Comparison of ENCODE assay signal across 8 mouse cellular contexts in genomic region chr4:153417926-153418325, GRCm38 (mm10).
A peak's percentile ranks its signal among the peaks of the same experiment; 100 is the strongest.
DNase-seq lines count a peak whose midpoint lies in the region; ATAC-seq and TF ChIP-seq lines count a peak whose summit lies in the region.

No protein-coding gene starts in this region.

- no peaks in the 10 kb centered on the region for H3K36me3 ChIP-seq in embryonic facial prominence, embryonic 13.5 days
- no peaks in the 10 kb centered on the region for H3K36me3 ChIP-seq in hindbrain, embryonic 11.5 days (ENCODE audit: control insufficient read depth, insufficient read depth, low read length)
- no peaks in the 10 kb centered on the region for H3K36me3 ChIP-seq in limb, embryonic 12.5 days

- peaks cover 11% of the 10 kb centered on the region for H3K4me1 ChIP-seq in embryonic facial prominence, embryonic 13.5 days
- H3K4me1 ChIP-seq in hindbrain, embryonic 11.5 days (replicated peaks; ENCODE audit: control insufficient read depth, insufficient read depth, low read length) = peaks cover 5% of the 10 kb centered on the region; the same call in 1 of the 2 replicates
- H3K4me1 ChIP-seq in limb, embryonic 12.5 days (replicated peaks) = peaks cover 26% of the 10 kb centered on the region

- peak; percentile 22 for DNase-seq in gastrocnemius, adult 2 months
- no peak for DNase-seq in gastrocnemius, postnatal 36 days
- DNase-seq in adrenal gland, adult 18-20 months (ENCODE audit: low spot score in 2 of 2) = peak; percentile 25 to 55
- peak; percentile 66 for DNase-seq in hindbrain, embryonic 11.5 days (ENCODE audit: low spot score)
- peak; percentile 73 for DNase-seq in retina, embryonic 14.5 days (ENCODE audit: low spot score)
- DNase-seq in B cell, adult 2 months = no peak

- H3K9ac ChIP-seq in embryonic facial prominence, embryonic 13.5 days = no peak overlapping the region
- H3K9ac ChIP-seq in hindbrain, embryonic 11.5 days (ENCODE audit: low read depth, low read length) = no peak overlapping the region
- no peak overlapping the region for H3K9ac ChIP-seq in limb, embryonic 12.5 days (replicated peaks)

- peak; percentile 12; the same call in 1 of the 2 replicates for TF ChIP-seq CTCF in gastrocnemius, adult 2 months (IDR thresholded peaks at IDR 0.05)

- H3K4me3 ChIP-seq in gastrocnemius, adult 2 months = no peak overlapping the region
- no peak overlapping the region for H3K4me3 ChIP-seq in embryonic facial prominence, embryonic 13.5 days
- no peak overlapping the region for H3K4me3 ChIP-seq in hindbrain, embryonic 11.5 days (ENCODE audit: low read depth, low read length)
- H3K4me3 ChIP-seq in limb, embryonic 12.5 days (replicated peaks) = peak overlapping the region; percentile 31; the same call in 1 of the 2 replicates

- ATAC-seq in embryonic facial prominence, embryonic 13.5 days (ENCODE audit: insufficient number of reproducible peaks, insufficient read depth, low FRiP score, low TSS enrichment, low read depth) = no peak
- peak; percentile 38; the same call in 1 of the 2 replicates for ATAC-seq in hindbrain, embryonic 11.5 days (ENCODE audit: low FRiP score)
- peak; percentile 22; the same call in 1 of the 2 replicates for ATAC-seq in limb, embryonic 12.5 days (ENCODE audit: insufficient number of reproducible peaks, insufficient read depth, low FRiP score, low TSS enrichment, low read depth)

- H3K27me3 ChIP-seq in embryonic facial prominence, embryonic 13.5 days = peaks cover 23% of the 10 kb centered on the region
- H3K27me3 ChIP-seq in hindbrain, embryonic 11.5 days (ENCODE audit: control insufficient read depth, insufficient read depth, low read length) = no peaks in the 10 kb centered on the region
- peaks cover 14% of the 10 kb centered on the region for H3K27me3 ChIP-seq in limb, embryonic 12.5 days

- H3K4me2 ChIP-seq in embryonic facial prominence, embryonic 13.5 days = peak overlapping the region; percentile 58
- H3K4me2 ChIP-seq in hindbrain, embryonic 11.5 days (replicated peaks; ENCODE audit: low read depth, low read length) = peak overlapping the region; percentile 43; the same call in 1 of the 2 replicates
- peak overlapping the region; percentile 58 for H3K4me2 ChIP-seq in limb, embryonic 12.5 days

- intact Hi-C loops in gastrocnemius, adult 2 months (cut with DNase I) = no loop called here
- intact Hi-C loops in gastrocnemius, postnatal 36 days (cut with DNase I) = no loop called here

- no peaks in the 10 kb centered on the region for H3K9me3 ChIP-seq in embryonic facial prominence, embryonic 13.5 days
- H3K9me3 ChIP-seq in hindbrain, embryonic 11.5 days (ENCODE audit: control insufficient read depth, low read length) = no peaks in the 10 kb centered on the region
- no peaks in the 10 kb centered on the region for H3K9me3 ChIP-seq in limb, embryonic 12.5 days

- WGBS in embryonic facial prominence, embryonic 13.5 days = 3% methylated on average over 12 of the region's 12 CpGs
- WGBS in hindbrain, embryonic 11.5 days = 5% methylated on average over 11 of the region's 12 CpGs
- WGBS in limb, embryonic 12.5 days = 2% methylated on average over 10 of the region's 12 CpGs

- no peak overlapping the region for H3K27ac ChIP-seq in gastrocnemius, adult 2 months
- no peak overlapping the region for H3K27ac ChIP-seq in embryonic facial prominence, embryonic 13.5 days
- H3K27ac ChIP-seq in hindbrain, embryonic 11.5 days (ENCODE audit: low read depth, low read length) = no peak overlapping the region
- H3K27ac ChIP-seq in limb, embryonic 12.5 days = no peak overlapping the region

Comparison
In these comparisons a context has a peak if more than half of its experiments do, and no peak if none do; other contexts are left out.
1. DNase-seq: peak in gastrocnemius, adult 2 months (single experiment), adrenal gland, adult 18-20 months (2 of 2), hindbrain, embryonic 11.5 days (single experiment) and retina, embryonic 14.5 days (single experiment); none in gastrocnemius, postnatal 36 days (0 of 2) and B cell, adult 2 months (0 of 2).
2. Peak in every context shown above with its lines, with median percentiles within 50 percentile points of each other: H3K4me2 ChIP-seq.